Mouse (Mus musculus): ENCODE data around the gene Gm8909.

GRCm38 (mm10) chr17:36131516-36132265 is 36.6 kb downstream of the Gm8909 start:
- TF ChIP-seq CTCF (IDR thresholded peaks at IDR 0.05; ENCODE audit: extremely low read depth, insufficient read depth, insufficient read length, insufficient replicate concordance) (no peak), POLR2A (IDR thresholded peaks at IDR 0.05; ENCODE audit: low read depth, low read length) (no peak)
